Mouse (Mus musculus) megakaryocyte progenitor cell, adult 5-6 weeks (primary cell): ENCODE data around the gene C1qtnf12. TPM values are rescaled to one million over a fixed set of nuclear protein-coding genes. Genes with fewer than 3 reads are reported as not detected.

ENCODE experiments used
- ATAC-seq: replicated peaks from 2 replicates; pipeline ENCODE4 v1.8.0; 2016; ENCODE audit warnings: mild to moderate bottlenecking, moderate TSS enrichment, inconsistent platforms; ENCODE audit not compliant: poor library complexity
- total RNA-seq, 2 experiments: library from RNA; stranded (forward) in 1 of 2; stranded (reverse) in 1 of 2; fragments of 157-497, 149-512 nt in 1 of 2; fragments of 200-1000 nt in 1 of 2; gene quantifications; 2 replicates each; pipeline versions ENCODE4 v1.2.3 to v1.2.4; 2015 to 2017

The C1qtnf12 gene
- total RNA-seq (2015): 105 and 126 TPM in 2 replicates
- total RNA-seq (2017): 30.6 and 39.6 TPM in 2 replicates

GRCm38 (mm10) chr4:155962167-155962971 lies at the start of gene C1qtnf12:
Gene C1qtnf12 (plus strand): TSS chr4:155962318.
- peak; percentile 72 for ATAC-seq

GRCm38 (mm10) chr4:155932031-155932430 lies 30.1 kb upstream of the C1qtnf12 start:
- ATAC-seq: no peak

GRCm38 (mm10) chr4:155943049-155943452 lies 19.1 kb upstream of the C1qtnf12 start:
- ATAC-seq: peak; percentile 19

GRCm38 (mm10) chr4:155943534-155944249 lies 18.4 kb upstream of the C1qtnf12 start, which contains the start of gene Ube2j2:
Gene Ube2j2 (plus strand): TSS chr4:155943831.
- peak; percentile 95 for ATAC-seq

- peak; percentile 52 for ATAC-seq
Observed at GRCm38 (mm10) chr4:155944271-155944670, 17.8 kb upstream of the C1qtnf12 start.

GRCm38 (mm10) chr4:155947094-155947493 lies 15.0 kb upstream of the C1qtnf12 start:
- ATAC-seq: no peak

GRCm38 (mm10) chr4:155955491-155955890 lies 6.6 kb upstream of the C1qtnf12 start:
- no peak for ATAC-seq

GRCm38 (mm10) chr4:155959275-155959674 lies 2.8 kb upstream of the C1qtnf12 start:
- peak; percentile 69 for ATAC-seq

GRCm38 (mm10) chr4:155963106-155963505 lies 988 bp downstream of the C1qtnf12 start:
- ATAC-seq: peak; percentile 4

GRCm38 (mm10) chr4:155964396-155964795 lies 2.3 kb downstream of the C1qtnf12 start:
- ATAC-seq: no peak

GRCm38 (mm10) chr4:155969043-155969653 lies 7.0 kb downstream of the C1qtnf12 start:
- peak; percentile 28 for ATAC-seq

- ATAC-seq: peak; percentile 56
Observed at GRCm38 (mm10) chr4:155970286-155970685, 8.2 kb downstream of the C1qtnf12 start.

- no peak for ATAC-seq
Observed at GRCm38 (mm10) chr4:155972651-155973050, 10.5 kb downstream of the C1qtnf12 start.

GRCm38 (mm10) chr4:155973239-155973638 lies 11.1 kb downstream of the C1qtnf12 start:
- ATAC-seq: peak; percentile 58

- ATAC-seq: peak; percentile 60
Observed at GRCm38 (mm10) chr4:155981436-155982082, 19.4 kb downstream of the C1qtnf12 start.

- no peak for ATAC-seq
Observed at GRCm38 (mm10) chr4:155983788-155984187, 21.7 kb downstream of the C1qtnf12 start.

GRCm38 (mm10) chr4:155991211-155991907 lies 29.2 kb downstream of the C1qtnf12 start:
- ATAC-seq: peak; percentile 43

- no peak for ATAC-seq
Observed at GRCm38 (mm10) chr4:155991908-155992230, 29.8 kb downstream of the C1qtnf12 start.

- ATAC-seq: peak; percentile 68
Observed at GRCm38 (mm10) chr4:155992241-155992905, 30.3 kb downstream of the C1qtnf12 start, which contains the start of the genes B3galt6 and Sdf4. Gene B3galt6 (minus strand): TSS chr4:155992649. Gene Sdf4 (plus strand): TSS chr4:155992872.
